Mouse (Mus musculus) embryo, embryonic 11 days (tissue): Measurements from ENCODE around the gene Dnajb5.
A peak's percentile ranks its signal among the peaks of the same experiment; 100 is the strongest.

ENCODE experiments used
- DNase-seq: peaks from one replicate; pipeline ENCODE4 v3.0.0-alpha.2; 2015

The Dnajb5 gene

DNA sequence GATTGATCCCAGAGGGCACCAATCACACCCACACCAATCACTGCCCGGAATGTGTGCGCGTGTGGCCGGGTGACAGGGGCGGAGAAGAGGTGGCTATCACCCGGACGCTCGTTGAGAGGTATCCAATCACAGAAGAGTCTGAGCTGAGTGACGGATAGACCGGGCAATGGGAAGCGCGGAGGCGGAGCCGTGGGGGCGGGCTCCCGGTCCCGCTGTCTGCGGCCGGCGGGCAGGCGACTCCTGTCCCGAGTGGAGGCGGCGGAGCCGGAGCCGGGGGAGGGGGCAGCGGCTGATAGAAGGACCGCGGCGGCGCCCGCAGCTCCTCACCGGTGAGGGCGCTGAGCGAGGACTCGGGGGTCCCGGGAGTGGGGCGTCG, at the start of gene Dnajb5:
Gene Dnajb5, plus strand, starts transcription at position 139 of the 376 bp plus-strand sequence.
- peak; percentile 95 for DNase-seq

DNA sequence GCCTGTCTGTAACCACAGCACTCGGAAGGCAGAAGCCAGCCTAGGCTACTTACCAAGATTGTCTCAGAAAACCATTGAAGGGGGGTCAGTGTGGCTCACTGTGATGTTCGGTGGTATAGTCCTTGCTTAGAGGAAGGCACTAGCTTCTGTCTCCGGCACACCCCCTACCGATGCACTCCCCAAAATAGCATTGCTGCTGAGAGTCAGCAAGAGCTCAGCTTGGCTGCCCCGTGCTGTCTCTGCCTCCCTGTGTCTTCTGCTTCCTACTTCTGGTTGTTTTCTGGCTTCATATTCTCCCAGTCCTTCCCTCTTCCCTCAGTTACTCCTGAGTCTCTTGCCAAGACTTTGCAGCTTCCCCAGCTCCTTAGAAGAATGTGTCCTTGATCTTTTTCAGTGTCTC, 48.7 kb upstream of the Dnajb5 start:
- DNase-seq, result no peak

DNA sequence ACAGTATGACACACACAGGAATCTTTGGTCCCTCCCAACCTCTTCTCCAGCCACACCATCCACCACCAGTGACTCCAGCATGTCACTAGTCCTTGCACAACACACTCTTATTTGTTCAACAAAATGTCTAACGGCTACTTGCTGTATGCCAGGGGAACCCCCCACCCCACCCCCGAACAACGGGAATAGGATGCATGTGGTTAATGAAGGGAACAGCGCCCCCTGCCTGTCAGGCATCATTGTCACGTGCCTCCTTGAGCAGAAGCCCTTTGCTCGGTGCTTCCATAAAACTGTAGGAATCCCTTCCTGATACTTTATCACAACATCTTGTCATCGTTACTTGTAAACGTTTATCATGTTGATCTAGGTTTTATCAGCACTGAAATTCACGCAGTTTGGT, 47.4 kb upstream of the Dnajb5 start:
- DNase-seq, result peak; percentile 40

DNA sequence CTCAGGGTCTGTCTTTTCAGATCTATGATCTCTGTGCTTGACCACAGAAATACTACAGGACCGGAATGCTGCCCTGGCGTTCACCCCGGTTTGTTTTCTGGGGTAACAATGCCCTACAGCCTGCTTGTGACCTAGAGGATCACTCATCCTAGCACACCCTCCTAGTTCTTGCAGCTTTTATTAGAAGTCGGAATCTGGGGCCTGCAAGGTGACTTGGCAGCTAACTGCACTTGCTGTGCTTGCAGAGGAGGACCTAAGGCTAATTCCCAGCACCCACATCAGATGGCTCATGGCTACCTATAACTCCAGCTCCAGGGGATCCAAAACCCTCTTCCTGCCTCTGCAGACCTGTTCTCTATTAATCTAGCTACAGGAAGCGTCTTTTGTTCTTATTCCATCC, 46.9 kb upstream of the Dnajb5 start:
- no peak for DNase-seq

DNA sequence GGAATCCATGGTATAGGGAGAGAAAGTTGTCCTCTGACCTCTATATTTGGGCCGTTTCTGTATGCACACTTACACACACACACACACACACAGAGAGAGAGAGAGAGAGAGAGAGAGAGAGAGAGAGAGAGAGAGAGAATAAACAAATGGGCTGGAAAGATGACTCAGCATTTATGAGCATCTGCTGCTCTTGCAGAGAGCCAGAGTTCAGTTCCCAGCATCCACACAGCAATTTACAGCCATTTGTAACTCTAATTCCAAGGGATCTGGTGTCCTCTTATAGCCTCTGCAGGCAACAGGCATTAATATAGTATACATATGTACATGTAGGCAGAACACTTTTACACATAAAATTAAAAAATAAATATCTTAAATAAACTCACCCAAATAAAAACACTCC, 45.7 kb upstream of the Dnajb5 start:
- no peak for DNase-seq

DNA sequence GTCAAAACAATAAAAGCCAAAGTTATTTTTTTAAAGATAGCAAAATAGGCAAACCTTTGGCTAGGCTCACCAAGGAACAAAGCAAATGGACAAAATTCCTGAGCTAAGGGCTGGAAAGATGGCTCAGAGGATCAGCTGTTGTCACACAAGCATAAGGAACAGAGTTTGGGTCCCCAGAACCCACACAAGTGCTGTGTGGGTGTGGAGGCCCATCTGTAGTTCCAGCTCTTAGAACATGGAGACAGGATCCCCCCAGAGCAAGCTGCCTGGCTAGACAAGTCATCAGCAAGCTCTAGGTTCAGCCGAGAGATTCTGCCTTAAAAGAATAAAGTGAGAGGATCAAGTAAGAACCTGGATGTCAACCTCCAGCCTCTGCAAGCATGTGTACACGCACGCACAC, 45.1 kb upstream of the Dnajb5 start:
- DNase-seq, result no peak

DNA sequence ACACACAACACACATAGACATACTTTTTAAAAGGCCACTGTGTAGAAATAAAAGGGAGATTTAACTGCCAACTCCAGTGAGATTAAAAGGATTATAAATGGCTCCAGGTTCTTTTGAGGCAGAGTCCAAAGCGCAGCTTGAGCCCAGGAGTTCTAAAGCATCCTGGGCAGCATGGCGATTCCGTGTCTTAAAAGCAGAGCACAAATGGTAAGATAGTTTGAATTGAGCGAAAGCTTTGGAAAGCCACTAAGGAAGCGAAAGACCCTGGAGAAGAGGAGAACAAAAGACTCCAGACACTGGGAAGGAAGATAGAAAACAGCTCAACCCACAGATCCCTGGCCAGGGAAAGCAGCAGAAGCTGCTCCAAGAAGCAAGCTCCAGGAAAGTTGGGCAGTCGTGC, 44.6 kb upstream of the Dnajb5 start:
- DNase-seq, result no peak

DNA sequence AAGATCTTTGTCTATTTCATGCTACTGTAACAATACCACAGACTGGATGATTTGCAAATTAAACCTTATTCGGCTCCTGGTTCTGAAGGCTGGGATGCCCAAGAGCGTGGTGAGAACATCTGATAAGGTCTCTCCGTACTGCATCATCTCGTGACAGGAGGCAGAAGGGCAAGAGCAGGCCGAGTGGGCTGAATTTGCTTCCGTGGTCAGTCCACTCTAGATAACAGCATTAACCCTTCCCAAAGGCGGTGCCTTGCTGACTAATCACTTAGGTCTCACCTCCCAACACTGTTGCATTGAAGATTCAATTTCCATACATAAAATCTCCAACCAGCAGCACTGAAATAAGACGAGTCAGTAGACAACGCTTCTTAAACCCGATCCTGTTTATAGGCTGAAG, 36.2 kb upstream of the Dnajb5 start:
- no peak for DNase-seq

DNA sequence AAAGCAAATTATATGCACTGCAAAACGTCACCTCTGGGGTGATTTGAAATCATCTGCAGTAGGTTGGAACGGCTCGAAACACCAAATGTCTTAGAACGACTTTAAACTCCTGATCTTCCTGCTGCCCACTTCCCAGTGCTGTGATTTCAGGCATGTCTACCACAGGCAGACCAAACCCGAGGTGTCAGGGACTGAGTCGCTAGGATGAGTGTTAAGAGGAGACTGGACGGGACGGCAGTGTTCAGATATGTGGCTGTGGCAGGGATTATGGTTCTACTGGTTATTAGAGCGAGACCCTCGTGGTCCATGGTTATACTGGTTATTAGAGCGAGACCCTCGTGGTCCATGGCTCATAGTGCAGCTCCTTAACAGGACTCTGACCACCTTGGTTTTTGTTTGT, 34.3 kb upstream of the Dnajb5 start:
- no peak for DNase-seq

DNA sequence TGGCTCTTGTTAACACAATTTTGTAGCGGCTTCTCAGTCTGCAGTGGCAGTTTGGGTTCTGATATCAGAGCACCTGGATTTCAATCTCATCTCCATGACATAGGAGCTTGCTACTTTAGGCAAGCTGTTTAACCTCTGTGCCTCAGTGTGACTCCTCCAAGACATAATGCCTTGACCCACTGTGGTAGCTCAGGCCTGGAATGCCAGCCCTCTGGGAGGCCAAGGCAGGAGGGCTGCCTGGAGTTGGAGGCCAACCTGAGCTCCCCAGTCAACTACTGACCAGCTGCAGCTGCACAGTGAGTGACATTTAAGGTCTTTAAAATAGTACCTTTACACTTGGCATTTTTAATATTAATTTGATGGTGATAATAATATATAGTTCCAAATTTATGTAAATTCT, 33.6 kb upstream of the Dnajb5 start:
- DNase-seq, result no peak

DNA sequence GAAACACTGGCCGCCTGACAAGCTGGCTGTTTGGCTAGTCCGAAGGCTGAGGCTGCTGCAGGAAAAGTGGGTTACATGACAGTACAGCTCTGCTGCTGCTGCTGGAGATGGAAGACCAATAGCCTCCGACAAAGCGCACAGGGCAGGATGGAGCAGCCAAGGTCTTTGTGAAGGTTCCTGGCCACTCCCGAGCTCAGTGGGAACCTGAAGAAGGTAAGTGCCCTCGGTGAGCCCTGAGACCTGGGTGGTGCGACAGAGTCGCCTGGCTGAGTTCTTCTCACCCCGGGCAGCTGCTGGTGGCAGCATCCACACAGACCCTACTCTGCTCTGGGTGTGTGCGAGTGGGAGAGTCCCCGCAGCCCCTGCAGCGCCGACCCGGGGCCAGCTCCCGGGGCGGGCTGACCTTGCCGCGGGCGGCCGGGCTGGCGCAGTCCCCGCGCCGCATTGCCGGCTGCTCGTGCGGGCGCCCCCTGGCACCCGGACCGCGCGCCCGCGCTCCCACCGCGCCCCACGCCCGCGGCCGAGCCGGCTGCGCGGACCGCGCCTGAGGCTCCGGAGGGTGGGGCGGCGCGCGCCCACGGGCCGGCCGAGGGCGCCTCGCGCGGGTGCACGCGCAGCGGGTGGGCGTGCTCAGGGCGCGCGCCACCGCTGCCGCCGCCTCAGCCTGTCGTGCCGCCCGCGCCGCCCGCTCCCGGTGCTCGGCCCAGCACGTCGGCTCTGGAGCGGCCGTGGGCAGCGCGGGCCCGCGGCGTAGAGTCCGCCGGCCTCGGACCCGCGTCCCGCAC, 32.8 kb upstream of the Dnajb5 start, which contains the start of gene Phf24:
Gene Phf24, plus strand, starts transcription at position 44 of the 785 bp plus-strand sequence.
- DNase-seq, result peak; percentile 76

DNA sequence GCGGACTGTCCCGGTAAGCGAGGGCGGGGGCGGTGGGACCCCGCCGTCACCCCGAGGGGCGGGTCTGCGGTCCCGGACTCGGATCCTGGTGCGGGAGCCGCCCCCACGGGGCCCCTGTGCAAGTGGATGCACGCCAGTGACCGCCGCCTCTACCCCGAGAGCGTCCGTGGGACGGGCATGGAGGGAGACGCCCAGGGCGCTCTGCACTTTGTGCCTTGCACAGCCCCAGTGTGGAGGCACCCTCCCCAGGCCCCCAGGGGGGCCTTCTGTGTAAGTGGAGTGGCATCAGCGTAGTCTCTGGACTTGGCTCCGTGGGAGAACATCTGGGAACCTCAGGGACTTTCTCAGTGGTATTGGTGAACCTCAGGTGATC, 32.2 kb upstream of the Dnajb5 start:
- DNase-seq, result no peak

DNA sequence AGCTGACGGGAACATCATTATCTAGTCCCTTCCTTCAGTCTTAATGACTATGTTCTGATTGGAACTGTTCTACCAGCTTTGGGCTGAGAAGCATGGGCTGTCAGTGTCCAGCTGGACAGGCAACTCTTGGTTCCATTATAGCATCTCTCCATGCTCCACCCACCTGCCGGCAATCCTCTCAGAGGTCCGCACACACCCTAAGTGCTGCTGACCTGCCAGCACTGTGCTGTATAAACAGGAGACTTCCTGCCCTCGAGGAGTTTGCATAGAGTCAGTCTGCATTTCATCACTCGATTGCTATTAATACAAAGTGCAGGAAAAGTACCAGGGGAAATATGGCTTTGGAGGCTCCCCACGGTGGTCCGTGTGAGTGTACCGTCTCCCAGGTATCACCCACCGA, 28.9 kb upstream of the Dnajb5 start:
- no peak for DNase-seq

DNA sequence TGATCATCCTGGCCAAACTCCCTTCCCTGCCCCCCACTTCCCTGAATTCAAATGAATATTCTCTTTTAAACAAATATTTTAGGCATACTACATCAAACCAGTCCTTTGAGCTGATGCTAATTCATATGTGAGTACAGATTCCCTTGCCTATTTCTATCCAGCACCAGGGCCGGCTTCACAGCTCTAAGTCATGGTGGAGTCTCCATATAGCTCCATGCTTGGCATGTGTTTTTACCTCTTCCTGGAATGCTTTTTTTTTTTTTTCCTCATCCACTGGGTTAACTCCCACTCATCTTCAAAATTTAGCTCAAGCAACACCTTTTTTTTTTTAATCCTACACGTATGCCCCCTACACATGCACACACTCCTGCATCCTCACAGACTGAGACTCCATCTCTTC, 28.1 kb upstream of the Dnajb5 start:
- DNase-seq, result no peak

DNA sequence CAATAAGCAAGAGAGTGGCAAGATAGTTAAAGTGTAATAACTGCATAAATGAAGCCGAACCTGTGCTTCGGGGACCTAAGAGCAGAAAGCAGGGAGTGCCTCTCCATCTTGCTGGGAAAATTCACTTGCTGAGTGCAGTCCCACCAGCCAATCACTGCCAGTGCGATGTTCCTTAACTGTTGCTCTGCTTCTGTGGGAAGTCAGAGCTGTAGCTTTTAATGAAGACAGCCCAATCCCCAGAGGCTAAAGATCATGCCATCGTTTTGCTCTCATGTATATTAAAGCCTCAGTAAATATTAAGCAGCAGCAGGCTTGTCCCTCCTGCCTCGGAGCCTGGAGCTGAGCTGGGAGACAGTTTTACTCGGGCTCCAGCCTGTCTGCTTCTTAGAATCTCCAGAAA, 27.6 kb upstream of the Dnajb5 start:
- no peak for DNase-seq

DNA sequence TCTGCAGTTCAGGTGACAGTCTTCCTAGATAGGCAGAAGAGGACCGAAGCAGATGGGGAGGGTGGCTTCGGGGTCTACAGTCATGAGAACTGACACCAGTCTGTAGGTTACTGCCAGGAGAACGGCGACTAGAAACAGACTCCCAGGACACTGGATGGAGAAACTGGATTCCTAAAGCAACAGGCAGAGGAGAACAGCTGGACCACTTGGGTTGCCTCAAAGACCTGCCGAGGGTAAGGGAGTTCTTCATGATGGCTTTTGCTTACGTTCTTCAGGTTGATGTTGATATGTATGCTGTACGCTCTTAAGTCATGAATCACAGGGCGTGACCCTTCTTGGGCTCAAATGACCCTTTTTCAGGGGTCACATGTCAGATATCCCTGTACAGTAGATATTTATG, 27.2 kb upstream of the Dnajb5 start:
- no peak for DNase-seq

DNA sequence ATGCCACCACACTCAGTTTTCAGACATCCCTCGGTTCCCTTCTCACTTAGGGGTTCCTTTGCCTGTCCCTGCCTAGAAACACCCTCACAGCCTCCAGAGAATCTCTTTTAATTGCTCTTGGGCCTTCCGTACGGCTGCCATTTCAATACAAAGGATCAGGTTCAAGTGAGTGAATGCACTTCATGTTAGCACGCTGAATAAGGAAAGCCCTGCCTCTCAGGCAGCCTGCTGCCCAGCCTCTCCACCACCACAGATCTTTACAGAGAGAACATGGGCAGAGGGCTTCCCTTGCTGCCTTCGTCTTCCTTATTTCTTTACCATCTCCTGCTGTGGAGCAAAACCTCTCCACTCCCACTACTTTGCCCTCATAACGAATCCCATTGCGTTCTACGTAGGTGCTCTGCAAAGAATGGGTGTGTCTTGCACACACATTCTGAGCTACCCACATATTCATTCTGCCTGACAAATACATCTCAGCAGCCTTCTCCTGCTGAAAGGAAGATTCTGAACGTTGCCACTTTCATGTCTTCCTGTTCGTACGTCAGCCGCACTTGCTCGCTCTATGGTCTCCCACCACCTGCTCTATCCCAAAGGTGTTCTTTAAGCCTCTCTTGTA, 25.4 kb upstream of the Dnajb5 start:
- no peak for DNase-seq

DNA sequence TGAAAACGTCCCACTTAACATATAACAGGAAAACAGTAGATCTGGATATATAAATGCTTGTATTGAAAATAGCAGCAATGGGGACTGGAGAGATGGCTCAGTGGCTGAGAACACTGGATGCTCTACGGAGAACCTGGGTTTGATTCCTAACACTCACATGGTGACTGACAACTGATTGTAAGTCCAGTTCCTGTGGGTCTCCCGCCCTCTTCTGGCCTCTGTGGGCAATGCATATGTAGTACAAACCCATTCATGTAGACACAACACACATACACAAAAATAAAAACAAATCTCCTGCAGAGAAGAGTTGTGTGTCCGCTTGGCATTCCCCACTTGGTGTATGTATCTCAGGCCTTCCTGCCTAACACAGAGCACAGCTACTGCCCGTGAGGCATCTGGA, 21.4 kb upstream of the Dnajb5 start:
- DNase-seq, result no peak

DNA sequence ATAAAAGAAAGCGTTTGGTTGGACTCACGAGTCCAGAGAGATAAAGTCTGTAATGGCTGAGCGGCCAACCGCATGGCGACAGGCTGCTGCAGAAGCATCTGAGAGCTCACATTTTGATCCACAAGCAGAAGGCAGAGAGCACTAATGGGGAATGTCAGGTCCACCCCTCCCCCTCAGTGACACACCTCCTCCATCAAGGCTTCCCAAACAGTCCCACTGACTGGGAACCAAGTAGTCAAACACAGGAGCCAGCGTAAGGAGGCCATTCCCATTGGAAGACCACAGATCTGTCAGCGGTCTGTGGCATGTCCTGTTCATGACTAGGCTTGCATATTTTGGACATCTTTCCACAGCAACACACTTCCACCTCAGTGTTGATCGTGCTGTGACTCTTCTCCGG, 20.7 kb upstream of the Dnajb5 start:
- DNase-seq, result no peak

DNA sequence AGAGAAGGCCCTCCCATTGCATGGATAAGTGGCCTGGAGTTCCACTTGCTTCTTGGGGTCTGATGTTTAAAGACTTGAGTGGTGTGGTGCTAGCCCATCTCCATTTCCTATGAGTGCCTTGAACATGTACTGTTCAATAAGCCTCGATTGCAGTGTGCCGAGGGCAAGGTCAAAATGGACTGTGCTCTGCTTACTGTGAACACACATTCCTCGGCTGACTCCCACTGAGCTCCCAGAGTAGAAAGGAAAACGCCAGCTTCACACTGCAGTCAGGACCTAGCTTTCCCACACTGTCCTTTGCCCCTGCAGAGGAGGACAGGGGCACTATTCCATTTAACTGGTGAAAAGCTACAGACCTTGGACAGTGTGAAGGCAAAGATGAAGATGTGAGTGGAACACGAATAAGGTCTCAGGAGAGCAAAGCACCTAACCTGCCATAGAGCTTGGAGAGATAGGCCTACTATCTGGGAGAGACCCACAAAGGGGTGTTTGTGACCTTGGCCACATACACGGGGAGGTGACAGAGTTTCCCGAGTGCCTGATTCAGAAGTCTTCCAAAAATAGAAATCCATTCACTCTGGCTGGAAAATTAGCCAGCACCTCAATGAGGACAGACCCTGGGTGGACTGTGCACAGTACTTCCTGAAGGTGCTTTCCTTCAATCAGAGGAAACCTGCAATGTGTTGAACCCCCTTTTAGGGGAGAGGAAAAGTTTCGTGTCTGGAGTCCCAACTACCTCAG, 17.2 kb upstream of the Dnajb5 start:
- DNase-seq, result no peak

DNA sequence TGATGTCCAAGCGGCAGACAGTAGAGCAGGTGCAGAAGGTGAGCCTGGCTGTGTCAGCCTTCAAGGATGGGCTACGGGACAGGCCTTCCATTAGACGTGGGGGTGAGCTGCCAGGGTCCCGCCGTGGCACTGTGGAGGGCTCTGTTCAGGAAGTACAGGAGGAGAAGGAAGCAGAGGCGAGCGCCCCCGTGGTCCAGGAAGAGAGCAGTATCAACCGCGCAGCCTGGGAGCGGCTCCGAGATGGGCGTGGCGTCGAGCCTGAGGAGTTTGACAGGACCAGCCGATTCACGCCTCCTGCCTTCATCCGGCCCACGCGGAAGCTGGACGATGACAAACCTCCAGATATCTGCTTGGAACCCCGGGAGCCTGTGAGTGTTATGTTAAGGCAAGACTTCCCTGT, 16.0 kb upstream of the Dnajb5 start:
- DNase-seq, result peak; percentile 80

DNA sequence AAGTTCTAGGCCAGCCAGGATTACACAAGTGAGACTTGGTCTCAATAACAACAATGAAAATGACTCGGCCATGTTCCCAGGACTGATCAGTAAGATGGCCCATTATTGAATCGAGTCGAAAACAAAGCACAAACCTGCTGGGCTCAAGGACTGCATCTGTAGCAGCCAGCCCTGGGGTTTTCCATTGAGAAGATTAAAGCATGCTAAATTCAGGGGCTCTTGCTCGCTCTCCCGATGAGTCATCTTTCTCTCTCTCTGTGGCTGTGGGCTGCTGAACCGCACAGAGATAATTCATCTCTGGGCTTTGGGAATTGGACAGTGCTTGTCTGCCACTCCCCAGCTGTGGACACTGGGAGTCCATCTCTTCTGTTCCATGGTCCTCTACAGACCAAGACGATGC, 8.2 kb upstream of the Dnajb5 start:
- DNase-seq, result no peak

DNA sequence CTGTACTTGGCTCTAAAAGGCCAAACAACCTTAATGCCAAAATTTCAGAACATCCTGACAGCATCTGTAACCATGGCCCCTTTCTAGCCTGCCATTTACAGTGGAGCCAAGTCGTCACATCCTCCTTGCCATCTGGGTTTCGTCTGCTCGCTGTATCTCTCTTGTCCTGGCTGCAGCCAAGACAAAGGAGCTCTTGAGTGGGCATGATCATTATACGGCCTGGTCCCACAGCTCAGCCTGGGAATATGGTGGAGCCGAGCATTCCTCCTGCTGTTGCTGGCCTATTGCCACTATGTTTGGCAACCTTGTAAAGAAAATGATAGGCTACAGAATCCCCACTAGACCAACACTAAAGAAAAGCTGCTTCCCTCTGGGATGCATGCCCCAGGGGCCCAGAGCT, 6.3 kb upstream of the Dnajb5 start:
- no peak for DNase-seq

DNA sequence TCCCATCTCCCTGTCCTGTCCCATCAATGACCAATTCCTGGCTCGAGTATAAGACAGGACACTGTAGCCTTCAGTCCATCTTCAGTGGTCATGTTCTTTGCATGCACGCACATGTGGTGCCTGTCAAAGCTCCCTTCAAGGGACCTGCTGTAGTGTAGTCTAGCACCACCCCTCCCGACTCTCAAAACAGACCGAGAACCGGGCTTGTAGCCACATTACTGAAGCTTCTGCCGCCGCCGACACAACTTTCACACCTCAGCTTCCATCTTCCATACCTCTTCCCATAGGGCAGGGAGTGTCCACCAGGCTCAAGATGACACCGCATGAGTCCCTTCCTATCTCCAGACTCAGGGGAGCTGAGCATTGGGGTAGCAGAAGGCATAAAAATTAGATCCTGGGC, 5.4 kb upstream of the Dnajb5 start:
- no peak for DNase-seq
